Mouse (Mus musculus): ENCODE measurements around the gene Dph2.

Gene Dph2

GRCm38 (mm10) chr4:117840821-117841220, 51.0 kb downstream of the Dph2 start:
- intact Hi-C loops (cut with DNase I) = no loop called here

GRCm38 (mm10) chr4:117839366-117839765, 52.5 kb downstream of the Dph2 start:
- intact Hi-C loops (cut with DNase I) = no loop called here

Measured in adrenal gland (tissue).